Mouse (Mus musculus) telencephalon, adult 2 months (tissue): ENCODE measurements around the gene Epx.
"Not testable (repeated sequence)": the region's sequence is repeated elsewhere in the genome, so short reads cannot be mapped to it uniquely, and the experiment has no call there.

ENCODE experiments used
- DNase-seq: peaks from one replicate; pipeline ENCODE4 v3.0.0-alpha.2; 2011; ENCODE audit warnings: low read depth, low spot score

Gene Epx

GRCm38 (mm10) chr11:87875436-87875835 is at the start of gene Epx:
TSS of gene Epx (minus strand) at chr11:87875536.
- no peak for DNase-seq

- DNase-seq: no peak
Measured at GRCm38 (mm10) chr11:87920966-87921365, 45.6 kb upstream of the Epx start, which contains the start of gene Olfr464. TSS of gene Olfr464 (minus strand) at chr11:87920967.

GRCm38 (mm10) chr11:87920301-87920700 is 45.0 kb upstream of the Epx start:
- DNase-seq: peak; percentile 80

GRCm38 (mm10) chr11:87916005-87916404 is 40.7 kb upstream of the Epx start:
- no peak for DNase-seq

GRCm38 (mm10) chr11:87904331-87904730 is 29.0 kb upstream of the Epx start:
- DNase-seq: no peak

- DNase-seq: no peak
Measured at GRCm38 (mm10) chr11:87897287-87897686, 22.0 kb upstream of the Epx start, which contains the start of gene Olfr463. TSS of gene Olfr463 (minus strand) at chr11:87897387.

GRCm38 (mm10) chr11:87892168-87892567 is 16.8 kb upstream of the Epx start, which contains the start of gene Olfr462:
TSS of gene Olfr462 (minus strand) at chr11:87892268.
- no peak for DNase-seq

GRCm38 (mm10) chr11:87884856-87885255 is 9.5 kb upstream of the Epx start:
- DNase-seq: no peak

- DNase-seq: no peak
Measured at GRCm38 (mm10) chr11:87883493-87883892, 8.2 kb upstream of the Epx start.

- DNase-seq: no peak
Measured at GRCm38 (mm10) chr11:87881714-87882113, 6.4 kb upstream of the Epx start.

- DNase-seq: no peak
Measured at GRCm38 (mm10) chr11:87879826-87880225, 4.5 kb upstream of the Epx start.

- DNase-seq: no peak
Measured at GRCm38 (mm10) chr11:87871766-87872165, 3.6 kb downstream of the Epx start.

- no peak for DNase-seq
Measured at GRCm38 (mm10) chr11:87870096-87870495, 5.2 kb downstream of the Epx start.

GRCm38 (mm10) chr11:87866891-87867290 is 8.4 kb downstream of the Epx start:
- DNase-seq: not testable (repeated sequence)

GRCm38 (mm10) chr11:87862805-87863204 is 12.5 kb downstream of the Epx start:
- no peak for DNase-seq

- DNase-seq: no peak
Measured at GRCm38 (mm10) chr11:87860426-87860825, 14.9 kb downstream of the Epx start.

GRCm38 (mm10) chr11:87859273-87859672 is 16.1 kb downstream of the Epx start:
- DNase-seq: no peak

GRCm38 (mm10) chr11:87854550-87854949 is 20.8 kb downstream of the Epx start:
- DNase-seq: no peak

GRCm38 (mm10) chr11:87853597-87853954 is 21.8 kb downstream of the Epx start:
- peak; percentile 31 for DNase-seq

- peak; percentile 87 for DNase-seq
Measured at GRCm38 (mm10) chr11:87852690-87853596, 22.4 kb downstream of the Epx start, which contains the start of gene Mks1. TSS of gene Mks1 (plus strand) at chr11:87853215.

- DNase-seq: no peak
Measured at GRCm38 (mm10) chr11:87847884-87848283, 27.5 kb downstream of the Epx start.

GRCm38 (mm10) chr11:87846968-87847600 is 28.3 kb downstream of the Epx start:
- DNase-seq: no peak

- no peak for DNase-seq
Measured at GRCm38 (mm10) chr11:87841436-87841835, 33.9 kb downstream of the Epx start.
